ENCODE assay signal across 8 mouse cellular contexts in genomic region chr2:71786591-71787155, GRCm38 (mm10). TPM values are rescaled to one million over a fixed set of nuclear protein-coding genes. Genes with fewer than 3 reads are reported as not detected.
DNase-seq lines count a peak whose midpoint lies in the region; ATAC-seq and TF ChIP-seq lines count a peak whose summit lies in the region.

No protein-coding gene starts in this region.

- H3K4me3 ChIP-seq in cortical plate, adult 2 months (ENCODE audit: insufficient read depth, low read length) = peak overlapping the region; percentile 57

- peak; percentile 44; the same call in 1 of the 2 replicates for TF ChIP-seq POLR2A in cortical plate, adult 2 months (IDR thresholded peaks at IDR 0.05; ENCODE audit: extremely low read depth, insufficient read depth, low read length)

- peak; percentile 72 for DNase-seq in urinary bladder, postnatal 14 days (ENCODE audit: low spot score)
- DNase-seq in urinary bladder, adult 2 months (ENCODE audit: low spot score) = no peak
- DNase-seq in gastrocnemius, postnatal 10 days = peak; percentile 55
- DNase-seq in induced T-regulatory cell, adult 2 months (ENCODE audit: low read depth) = peak; percentile 90
- peak; percentile 56 for DNase-seq in left cerebral cortex, postnatal 4 days
- DNase-seq in right cerebral cortex, postnatal 25 days = peak; percentile 61

- peak overlapping the region; percentile 89 for H3K27ac ChIP-seq in cortical plate, adult 2 months (ENCODE audit: insufficient read depth, low read length)

- H3K4me1 ChIP-seq in cortical plate, adult 2 months (ENCODE audit: control insufficient read depth, insufficient read depth, low read length) = peaks cover 1% of the 10 kb centered on the region

- intact Hi-C loops in left cerebral cortex, postnatal 4 days (cut with DNase I) = no loop called here

- peak; percentile 70 for ATAC-seq in megakaryocyte-erythroid progenitor cell, adult 5-6 weeks (replicated peaks; ENCODE audit: low FRiP score, low TSS enrichment, poor library complexity, severe bottlenecking)

- TF ChIP-seq CTCF in cortical plate, adult 2 months (IDR thresholded peaks at IDR 0.05; ENCODE audit: extremely low read depth, insufficient read depth, low read length) = no peak

RNA-seq across cellular contexts. Expression of gene Itga6, which starts 41.3 kb away (rescaled TPM):
- polyA plus RNA-seq in urinary bladder, adult 2 months (2012; rRNA removed) = 45.0 and 51.9 TPM in 2 replicates
- polyA plus RNA-seq in cortical plate, adult 2 months (2012; rRNA removed) = 23.1 and 24.2 TPM in 2 replicates
- 10 to 100 TPM; 46.4 to 50.3 TPM for total RNA-seq in gastrocnemius, postnatal 10 days (2021)
- 10 to 100 TPM; 27.3 to 32.0 TPM for total RNA-seq in left cerebral cortex, postnatal 4 days (2021)
- 20.3 and 21.2 TPM in 2 replicates for total RNA-seq in megakaryocyte-erythroid progenitor cell, adult 5-6 weeks (2014; fragmentation: Nextera tagmentation)
- total RNA-seq in megakaryocyte-erythroid progenitor cell, adult 5-6 weeks (2017) = 30.4 and 45.3 TPM in 2 replicates
